Mouse (Mus musculus) G1E (cell line): ENCODE measurements around the gene Ube2m. TPM values are rescaled to one million over a fixed set of nuclear protein-coding genes. Genes with fewer than 3 reads are reported as not detected.

ENCODE experiments used
- ATAC-seq: 2 replicates; pipeline ENCODE4 v1.8.0; 2016; ENCODE audit warnings: mild to moderate bottlenecking; ENCODE audit not compliant: insufficient number of reproducible peaks, poor library complexity, low FRiP score, severe bottlenecking; ENCODE audit errors: extremely low read depth
- DNase-seq: peaks from one replicate; pipeline ENCODE4 v3.0.0; 2012; ENCODE audit warnings: low spot score
- H3K27me3 ChIP-seq: 2 replicates; pipeline ENCODE4 v1.6.1; 2012; ENCODE audit warnings: mild to moderate bottlenecking, low read length, inconsistent platforms; ENCODE audit not compliant: insufficient read depth
- H3K36me3 ChIP-seq: replicated peaks from 2 replicates; pipeline ENCODE3; 2012; ENCODE audit warnings: mild to moderate bottlenecking, inconsistent platforms
- H3K4me1 ChIP-seq: 2 replicates; pipeline ENCODE4 v1.6.1; 2012; ENCODE audit warnings: low read depth, low read length, inconsistent platforms, mixed read lengths; ENCODE audit not compliant: insufficient read depth
- H3K4me3 ChIP-seq: 2 replicates; pipeline ENCODE4 v1.5.1; 2012; ENCODE audit warnings: low read depth, mild to moderate bottlenecking, inconsistent platforms, low read length, moderate library complexity, mixed read lengths
- H3K9me3 ChIP-seq: replicated peaks from 2 replicates; pipeline ENCODE4 v1.6.1; 2012; ENCODE audit warnings: inconsistent platforms
- CTCF ChIP-seq: IDR thresholded peaks from 2 replicates; pipeline ENCODE4 v1.5.1; 2012; ENCODE audit warnings: low read depth, low read length, inconsistent platforms, mixed read lengths
- GATA1 ChIP-seq: IDR thresholded peaks from 2 replicates; pipeline ENCODE4 v1.6.1; 2012; ENCODE audit warnings: borderline replicate concordance, low read length, inconsistent platforms, mixed read lengths
- GATA2 ChIP-seq: IDR thresholded peaks from 2 replicates; pipeline ENCODE4 v1.6.1; 2012; ENCODE audit warnings: low read depth, low read length, inconsistent platforms, borderline replicate concordance
- POLR2AphosphoS5 ChIP-seq: IDR thresholded peaks from 2 replicates; pipeline ENCODE4 v1.6.1; 2012; ENCODE audit warnings: low read depth, low read length, inconsistent platforms; ENCODE audit not compliant: insufficient replicate concordance
- TAL1 ChIP-seq: conservative IDR thresholded peaks from 2 replicates; pipeline ENCODE4 v1.6.1; 2012; ENCODE audit warnings: low read depth, low read length, inconsistent platforms, mixed read lengths
- polyA plus RNA-seq: library from polyadenylated mRNA; stranded (reverse); fragments of >175 nt; gene quantifications from 2 replicates; pipeline ENCODE4 v1.2.3, GENCODE M21; 2012
- total RNA-seq, 2 experiments: library from RNA; stranded (forward) in 1 of 2; stranded (reverse) in 1 of 2; fragments of 200-1000 nt in 1 of 2; fragments of >200 nt in 1 of 2; fragmentation: Nextera tagmentation in 1 of 2; gene quantifications; 2 replicates each; pipeline ENCODE4 v1.2.3; 2014 to 2017

The Ube2m gene
- total and polyA plus RNA-seq, 3 experiments, result 150 to 250 (median 151) TPM

DNA sequence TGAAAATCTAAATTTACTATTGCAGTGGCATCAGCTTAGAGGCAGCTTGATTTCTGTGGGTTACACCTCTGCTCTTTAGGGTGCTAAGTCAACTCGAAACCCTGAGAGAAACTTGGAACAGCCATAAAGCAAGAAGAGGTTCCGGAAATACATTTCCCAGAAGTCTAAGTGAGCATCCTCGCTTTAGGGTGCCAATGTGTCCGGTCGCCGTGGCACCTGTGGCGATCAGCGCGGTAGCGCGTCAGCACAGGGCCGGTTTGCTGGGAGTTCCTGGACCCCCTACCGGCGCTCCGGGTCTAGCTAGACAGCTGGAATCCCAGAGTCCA is 15.8 kb upstream of the Ube2m start:
- H3K4me1 ChIP-seq, result peaks cover 12% of the 10 kb centered on the region
- H3K4me3 ChIP-seq, result peak overlapping the region; percentile 75
- DNase-seq (no peak), ATAC-seq (no peak)
- TF ChIP-seq GATA1, result no peak
- TF ChIP-seq POLR2AphosphoS5, result no peak
- no peak for TF ChIP-seq CTCF
- TF ChIP-seq GATA2, result no peak
- no peak for TF ChIP-seq TAL1
- no peaks in the 10 kb centered on the region for H3K36me3 ChIP-seq
- no peaks in the 10 kb centered on the region for H3K9me3 ChIP-seq
- H3K27me3 ChIP-seq, result peaks cover 21% of the 10 kb centered on the region

DNA sequence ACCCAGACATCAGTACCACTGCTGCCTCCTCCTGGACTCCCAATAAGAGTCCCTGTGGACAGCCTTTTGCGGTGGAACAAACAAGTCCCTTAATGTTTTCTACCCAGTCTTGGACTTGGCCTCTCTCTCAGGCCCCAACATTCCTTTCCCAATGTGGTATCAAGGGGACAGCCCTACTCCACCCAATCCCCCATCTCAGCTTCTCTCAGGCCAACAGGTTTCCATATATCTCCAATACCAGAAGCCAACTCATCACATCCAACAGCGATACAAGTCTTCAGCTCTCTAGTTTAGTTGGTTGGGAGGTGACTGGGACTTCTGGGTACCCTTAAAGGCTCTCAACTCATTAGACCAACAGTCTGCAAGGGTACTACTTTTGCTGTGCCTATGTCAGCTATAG is 15.4 kb upstream of the Ube2m start:
- Histone ChIP-seq H3K36me3 (no peaks in the 10 kb centered on the region), H3K4me1 (peaks cover 12% of the 10 kb centered on the region), H3K4me3 (no peak overlapping the region), H3K27me3 (peaks cover 25% of the 10 kb centered on the region), H3K9me3 (no peaks in the 10 kb centered on the region)
- TF ChIP-seq GATA2 (no peak), POLR2AphosphoS5 (no peak), CTCF (no peak), TAL1 (no peak), GATA1 (no peak)
- ATAC-seq (no peak), DNase-seq (no peak)

DNA sequence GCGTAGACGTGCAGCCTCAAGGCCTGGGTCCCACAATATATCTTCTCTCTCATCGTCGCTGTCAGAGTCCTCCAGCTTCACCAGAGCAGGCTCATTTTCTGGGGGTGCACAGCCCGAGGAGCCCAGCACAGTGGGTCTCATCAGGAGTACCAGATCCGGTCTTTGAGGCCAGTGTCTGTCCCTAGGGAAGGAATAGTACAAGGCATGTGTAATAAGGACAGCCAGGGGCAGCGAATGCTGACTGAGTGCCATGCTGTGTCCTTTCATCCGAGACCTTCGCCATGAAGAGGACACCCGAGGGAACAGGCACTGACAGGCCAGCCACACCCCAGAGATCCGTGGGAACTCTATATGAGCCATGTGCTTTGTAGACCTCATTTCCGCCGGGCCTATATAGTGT is 14.9 kb upstream of the Ube2m start:
- no peak overlapping the region for H3K4me3 ChIP-seq
- DNase-seq (no peak), ATAC-seq (no peak)
- H3K4me1 ChIP-seq, result peaks cover 12% of the 10 kb centered on the region
- H3K9me3 ChIP-seq, result no peaks in the 10 kb centered on the region
- no peak for TF ChIP-seq GATA1
- TF ChIP-seq POLR2AphosphoS5, result no peak
- no peaks in the 10 kb centered on the region for H3K36me3 ChIP-seq
- peaks cover 25% of the 10 kb centered on the region for H3K27me3 ChIP-seq

DNA sequence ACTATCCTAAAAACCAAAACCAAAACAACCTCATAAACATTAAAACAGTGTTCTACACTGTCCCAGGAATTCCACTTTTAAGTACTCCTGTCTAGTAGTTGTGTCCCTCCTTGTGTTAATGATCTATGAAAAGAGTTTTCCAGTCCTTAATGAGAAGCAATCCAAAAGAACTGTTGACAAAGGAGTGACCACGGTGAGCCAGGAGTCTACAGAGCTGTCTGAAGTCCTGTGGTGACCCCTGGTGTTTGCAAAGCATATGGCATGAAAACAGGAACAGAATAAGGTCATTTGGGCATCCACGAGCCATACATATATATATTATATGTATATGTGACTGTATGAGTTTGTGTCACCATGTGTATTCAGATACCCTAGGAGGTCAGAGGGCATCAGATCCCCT is 8.0 kb upstream of the Ube2m start:
- DNase-seq (peak; percentile 68), ATAC-seq (peak; percentile 86)
- Histone ChIP-seq H3K4me3 (no peak overlapping the region), H3K9me3 (peaks cover 18% of the 10 kb centered on the region), H3K27me3 (peaks cover 24% of the 10 kb centered on the region), H3K4me1 (peaks cover 7% of the 10 kb centered on the region; the same call in 1 of the 2 replicates), H3K36me3 (peaks cover 16% of the 10 kb centered on the region)
- TF ChIP-seq GATA1, result no peak
- peak; percentile 20; the same call in 1 of the 2 replicates for TF ChIP-seq CTCF
- TF ChIP-seq POLR2AphosphoS5, result no peak
- no peak for TF ChIP-seq GATA2
- no peak for TF ChIP-seq TAL1

DNA sequence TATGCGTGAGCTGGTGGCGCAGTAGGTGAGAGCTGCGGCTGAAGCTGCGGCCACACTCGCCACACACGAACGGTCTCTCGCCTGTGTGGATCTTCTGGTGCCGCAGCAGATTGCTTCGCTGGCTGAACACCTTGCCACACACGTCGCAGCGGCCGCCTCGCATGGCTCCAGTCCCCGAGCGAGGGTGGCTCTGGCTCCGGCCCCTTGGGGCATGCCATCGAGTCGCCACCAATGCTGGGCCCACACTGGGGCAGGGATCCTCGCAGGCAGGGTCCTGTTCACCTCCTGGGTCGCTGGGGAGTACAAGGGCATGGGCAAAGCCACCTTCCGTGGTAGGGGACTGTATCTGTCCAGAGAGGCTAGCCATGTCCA is 6.2 kb upstream of the Ube2m start:
- peak overlapping the region; percentile 21 for H3K4me3 ChIP-seq
- peaks cover 24% of the 10 kb centered on the region for H3K36me3 ChIP-seq
- H3K4me1 ChIP-seq, result peaks cover 23% of the 10 kb centered on the region
- TF ChIP-seq GATA1, result no peak
- TF ChIP-seq CTCF, result no peak
- no peak for TF ChIP-seq POLR2AphosphoS5
- no peak for TF ChIP-seq GATA2
- TF ChIP-seq TAL1, result no peak
- ATAC-seq (no peak), DNase-seq (no peak)
- peaks cover 18% of the 10 kb centered on the region for H3K9me3 ChIP-seq
- H3K27me3 ChIP-seq, result peaks cover 21% of the 10 kb centered on the region

DNA sequence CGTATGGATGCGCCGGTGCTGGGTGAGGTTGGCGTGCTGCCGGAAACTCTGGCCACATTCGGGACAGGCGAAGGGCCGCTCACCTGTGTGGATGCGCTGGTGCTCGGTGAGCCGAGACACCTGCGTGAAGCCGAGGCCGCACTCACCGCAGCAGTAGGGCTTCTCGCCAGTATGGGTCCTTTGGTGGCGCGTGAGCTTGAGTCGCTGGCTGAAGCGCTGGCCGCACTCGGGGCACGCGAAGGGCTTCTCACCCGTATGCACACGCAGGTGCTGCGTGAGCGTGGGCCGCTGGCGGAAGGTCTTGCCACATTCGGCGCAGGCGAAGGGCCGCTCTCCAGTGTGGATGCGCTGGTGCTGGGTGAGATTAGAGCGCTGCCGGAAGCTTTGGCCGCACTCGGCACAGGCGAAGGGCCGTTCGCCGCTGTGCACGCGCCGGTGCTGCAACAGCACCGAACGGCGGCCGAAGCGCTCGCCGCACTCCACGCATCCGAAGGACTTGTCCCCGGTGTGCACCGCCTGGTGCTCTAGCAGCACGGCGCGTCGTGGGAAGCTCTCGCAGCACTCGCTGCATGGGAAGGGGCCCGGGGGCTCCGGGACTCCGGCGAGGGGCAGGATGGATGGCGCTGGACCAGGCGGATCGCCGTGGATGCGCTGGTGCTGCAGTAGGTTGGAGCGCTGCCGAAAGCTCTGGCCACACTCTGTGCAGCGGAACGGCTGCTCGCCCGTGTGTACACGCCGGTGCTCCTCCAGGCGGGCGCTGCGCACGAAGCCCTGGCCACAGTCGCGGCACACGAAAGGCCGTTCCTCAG is 5.6 kb upstream of the Ube2m start:
- no peak for ATAC-seq

More for the DNA sequence above, 5.6 kb upstream of the Ube2m start:
- DNase-seq, result no peak
- Histone ChIP-seq H3K36me3 (peaks cover 24% of the 10 kb centered on the region), H3K4me3 (peak overlapping the region; percentile 35; the same call in 1 of the 2 replicates), H3K9me3 (peaks cover 18% of the 10 kb centered on the region), H3K4me1 (peaks cover 29% of the 10 kb centered on the region), H3K27me3 (peaks cover 15% of the 10 kb centered on the region; the same call in 1 of the 2 replicates)
- TF ChIP-seq POLR2AphosphoS5 (no peak), TAL1 (no peak), GATA2 (no peak), CTCF (no peak), GATA1 (no peak)
